Mouse (Mus musculus) adrenal gland, postnatal 36 days (tissue): ENCODE results near the gene Ppp1r18. TPM values are rescaled to one million over a fixed set of nuclear protein-coding genes. Genes with fewer than 3 reads are reported as not detected.

Experiments used
- DNase-seq, 2 experiments: peaks; one replicate each; pipeline ENCODE4 v3.0.0; 2021; ENCODE audit warnings: mixed read lengths in 1 of 2
- long read RNA-seq, 2 experiments: library from polyadenylated mRNA; stranded (forward); transcript quantifications; one replicate each; pipeline ENCODE4 v2.0.0; 2021; ENCODE audit warnings: borderline sequencing depth in 2 of 2
- total RNA-seq, 2 experiments: library from RNA; stranded (reverse); gene quantifications; 2 replicates each; pipeline ENCODE4 v1.2.3; 2021

Gene Ppp1r18
- total RNA-seq: 10 to 100 TPM; 26.1 to 35.1 TPM
- long read RNA-seq, experiment 1, transcript Ppp1r18-205 (3 exons, 3,185 nt): major isoform, 9 of 11 reads
- long read RNA-seq, experiment 1, partial matches to known transcripts: 1 of 11 reads
- long read RNA-seq, experiment 1, other reads (novel, unspliced or antisense): 1 of 11 reads
- long read RNA-seq, experiment 2, partial matches to known transcripts: 0 of 5 reads
- long read RNA-seq, experiment 2, other reads (novel, unspliced or antisense): 1 of 5 reads

DNA sequence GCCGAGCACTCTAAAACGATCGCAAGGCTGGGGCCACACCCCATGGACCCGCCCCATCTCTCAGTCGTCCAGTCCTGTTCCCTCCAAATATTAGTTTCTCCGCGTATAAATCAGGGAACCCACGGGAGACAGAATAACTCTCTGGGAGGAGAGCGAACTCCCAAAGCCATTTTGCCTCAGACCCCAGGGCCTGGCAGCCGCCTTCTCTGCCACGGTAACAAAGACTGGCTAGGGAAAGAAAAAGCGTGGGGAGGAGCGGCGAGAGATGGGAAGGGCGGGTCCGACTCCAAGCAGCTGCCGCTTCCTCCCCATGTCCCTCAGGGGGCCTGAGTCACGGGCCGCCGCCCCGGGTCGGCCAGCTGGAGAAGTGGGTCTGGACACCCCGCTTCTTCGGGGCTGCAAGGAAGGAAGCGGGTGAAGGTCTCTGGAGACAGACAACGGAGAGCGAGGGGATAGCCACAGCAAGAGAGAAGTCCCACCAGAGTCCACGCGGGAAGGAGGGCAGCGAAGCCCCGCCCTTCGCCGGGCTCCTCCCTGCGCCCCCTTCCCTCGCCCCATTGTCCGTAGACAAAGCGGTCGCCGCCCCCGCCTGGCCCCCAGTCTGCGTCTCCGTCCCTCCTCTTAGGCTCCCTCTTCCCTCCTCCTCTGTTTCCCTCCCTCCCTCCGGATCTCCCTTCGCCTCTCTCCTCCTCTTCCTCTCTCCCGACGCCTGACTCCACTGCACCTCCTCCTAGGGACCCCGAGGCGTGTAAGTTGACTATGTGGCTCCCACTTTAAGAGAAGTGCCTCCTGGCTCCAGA is at the start of gene Ppp1r18:
TSS of gene Ppp1r18 (plus strand) at position 113 of the 800 bp plus-strand sequence.
- peak; percentile 75 to 85 for DNase-seq

DNA sequence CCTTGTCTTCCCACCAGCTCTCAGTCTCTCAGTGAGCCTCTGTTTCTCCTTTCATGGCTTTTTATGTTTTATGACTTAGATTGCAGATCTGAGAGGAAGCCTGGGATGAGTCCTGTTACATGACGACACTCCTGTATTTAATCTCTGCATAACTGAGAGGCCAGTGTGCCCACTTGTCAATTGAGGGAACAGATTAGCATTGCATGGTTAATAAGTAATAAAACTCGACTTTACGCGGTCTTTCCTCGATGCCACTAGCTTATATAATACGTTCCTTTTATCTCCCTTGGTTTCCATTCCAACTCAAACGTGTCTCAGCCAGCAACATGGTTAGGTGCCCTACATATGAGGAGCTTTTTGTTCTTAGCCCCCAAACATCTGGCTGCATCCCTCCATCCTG is 49.6 kb upstream of the Ppp1r18 start:
- DNase-seq: no peak

DNA sequence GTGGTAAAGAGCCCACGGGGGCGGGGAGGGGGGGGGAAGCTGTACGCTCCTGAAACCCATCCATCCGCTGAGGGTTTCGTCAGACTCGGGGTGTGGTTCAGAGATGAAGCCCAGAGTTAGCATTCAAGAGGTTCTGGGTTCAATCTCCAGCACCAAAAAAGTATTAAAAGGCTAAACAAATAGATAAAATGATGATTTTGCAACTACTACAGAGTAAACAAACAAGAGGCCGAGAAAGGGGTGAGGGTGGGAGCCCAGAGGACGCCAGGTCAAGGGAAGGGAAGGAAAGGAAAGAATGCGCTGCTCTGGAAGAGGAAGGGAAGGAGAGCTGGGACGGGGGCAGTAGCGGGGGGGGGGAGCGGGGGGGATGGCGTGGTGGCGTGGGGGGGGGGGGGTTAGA is 48.7 kb upstream of the Ppp1r18 start:
- DNase-seq: no peak

DNA sequence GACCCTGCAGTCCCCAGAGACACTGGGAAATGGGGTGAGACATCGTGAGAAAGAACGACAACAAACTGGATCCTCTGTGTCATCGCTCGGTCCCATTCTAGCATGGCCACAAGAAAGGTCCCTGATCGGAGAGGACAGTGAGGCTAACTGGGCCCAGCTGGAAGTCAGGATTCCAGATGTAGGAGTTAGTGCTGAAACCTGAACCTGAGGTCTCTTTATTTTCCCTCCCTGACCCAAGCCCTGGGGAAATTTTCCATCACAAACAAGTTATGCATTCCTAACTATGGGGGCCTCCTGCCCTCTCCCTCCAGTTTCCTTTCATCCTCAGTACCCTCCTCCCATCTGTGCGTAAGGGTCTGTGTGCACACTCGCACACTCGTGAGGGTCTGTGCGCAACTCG is 48.2 kb upstream of the Ppp1r18 start:
- no peak for DNase-seq

DNA sequence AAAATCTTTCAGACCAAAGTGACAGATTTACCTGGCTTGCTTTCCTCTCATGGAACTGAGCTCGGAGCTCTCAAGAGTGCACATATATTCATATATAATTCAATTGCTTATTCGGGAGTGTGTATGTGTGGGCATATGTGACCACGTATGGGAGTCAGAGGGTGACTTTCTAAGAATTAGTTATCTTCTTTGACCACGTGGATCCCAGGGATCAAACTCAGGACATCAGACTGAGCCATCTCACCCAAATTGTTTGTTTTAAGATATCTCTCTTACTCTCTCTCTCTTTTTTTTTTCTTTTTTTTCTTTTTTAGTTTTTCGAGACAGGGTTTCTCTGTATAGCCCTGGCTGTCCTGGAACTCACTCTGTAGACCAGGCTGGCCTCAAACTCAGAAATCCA is 45.3 kb upstream of the Ppp1r18 start:
- no peak for DNase-seq

DNA sequence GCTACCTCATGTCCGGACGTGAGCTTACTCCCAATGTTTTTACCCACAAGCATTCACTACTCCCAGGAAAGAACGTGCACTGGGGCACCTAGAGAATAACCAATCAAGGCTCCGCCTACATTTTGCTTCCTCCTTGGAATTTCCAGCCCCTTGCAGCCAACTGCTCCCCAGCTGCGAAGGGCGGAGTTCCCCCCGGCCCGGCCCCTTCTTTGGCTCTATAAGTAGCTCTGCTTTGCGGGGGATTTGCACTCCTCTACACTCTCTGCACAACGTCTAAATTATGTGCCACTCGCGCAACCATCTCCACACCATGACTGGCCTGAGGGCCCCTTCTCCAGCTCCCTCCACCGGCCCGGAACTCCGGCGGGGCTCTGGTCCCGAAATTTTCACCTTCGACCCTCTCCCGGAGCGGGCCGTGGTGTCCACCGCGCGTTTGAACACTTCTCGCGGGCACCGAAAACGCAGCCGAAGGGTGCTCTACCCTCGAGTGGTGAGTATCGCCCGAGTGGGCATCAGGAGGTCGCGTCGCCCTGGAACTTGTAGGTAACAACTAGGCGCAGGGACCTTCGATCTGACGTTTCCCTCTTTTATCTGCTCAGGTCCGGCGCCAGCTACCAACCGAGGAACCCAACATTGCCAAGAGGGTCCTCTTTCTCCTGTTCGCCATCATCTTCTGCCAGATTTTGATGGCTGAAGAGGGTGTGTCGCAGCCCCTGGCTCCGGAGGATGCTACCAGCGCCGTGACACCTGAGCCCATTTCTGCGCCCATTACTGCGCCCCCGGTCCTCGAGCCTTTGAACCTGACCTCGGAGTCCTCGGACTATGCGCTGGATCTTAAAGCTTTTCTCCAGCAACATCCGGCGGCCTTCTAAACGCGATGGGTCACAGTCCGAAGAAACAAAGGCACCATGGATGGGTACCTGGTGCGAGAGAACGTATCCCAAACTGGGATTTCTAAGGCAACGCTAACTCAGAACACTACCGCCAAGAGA is 43.7 kb upstream of the Ppp1r18 start, which contains the start of gene Ier3:
TSS of gene Ier3 (plus strand) at position 246 of the 992 bp plus-strand sequence.
- peak; percentile 91 to 92 for DNase-seq

DNA sequence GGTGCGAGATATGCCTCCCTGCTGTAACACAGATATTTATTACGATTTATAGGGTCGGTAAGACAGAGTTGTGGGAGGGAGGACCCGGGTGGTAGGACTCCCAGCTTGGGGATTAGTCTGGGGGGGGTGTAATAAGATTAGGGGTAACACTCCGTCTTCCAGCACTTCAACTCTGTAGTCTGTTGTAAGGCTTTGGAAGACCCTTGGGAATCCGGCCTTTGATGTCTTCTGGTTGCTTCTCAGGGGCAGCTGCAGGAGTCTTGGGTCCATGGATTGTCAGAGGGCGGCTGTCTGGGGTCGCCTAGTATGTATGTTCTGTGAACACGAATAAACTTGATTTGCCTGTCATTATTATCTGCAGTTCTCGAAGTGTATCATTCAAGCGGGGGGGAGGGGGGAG is 42.8 kb upstream of the Ppp1r18 start:
- DNase-seq: no peak

DNA sequence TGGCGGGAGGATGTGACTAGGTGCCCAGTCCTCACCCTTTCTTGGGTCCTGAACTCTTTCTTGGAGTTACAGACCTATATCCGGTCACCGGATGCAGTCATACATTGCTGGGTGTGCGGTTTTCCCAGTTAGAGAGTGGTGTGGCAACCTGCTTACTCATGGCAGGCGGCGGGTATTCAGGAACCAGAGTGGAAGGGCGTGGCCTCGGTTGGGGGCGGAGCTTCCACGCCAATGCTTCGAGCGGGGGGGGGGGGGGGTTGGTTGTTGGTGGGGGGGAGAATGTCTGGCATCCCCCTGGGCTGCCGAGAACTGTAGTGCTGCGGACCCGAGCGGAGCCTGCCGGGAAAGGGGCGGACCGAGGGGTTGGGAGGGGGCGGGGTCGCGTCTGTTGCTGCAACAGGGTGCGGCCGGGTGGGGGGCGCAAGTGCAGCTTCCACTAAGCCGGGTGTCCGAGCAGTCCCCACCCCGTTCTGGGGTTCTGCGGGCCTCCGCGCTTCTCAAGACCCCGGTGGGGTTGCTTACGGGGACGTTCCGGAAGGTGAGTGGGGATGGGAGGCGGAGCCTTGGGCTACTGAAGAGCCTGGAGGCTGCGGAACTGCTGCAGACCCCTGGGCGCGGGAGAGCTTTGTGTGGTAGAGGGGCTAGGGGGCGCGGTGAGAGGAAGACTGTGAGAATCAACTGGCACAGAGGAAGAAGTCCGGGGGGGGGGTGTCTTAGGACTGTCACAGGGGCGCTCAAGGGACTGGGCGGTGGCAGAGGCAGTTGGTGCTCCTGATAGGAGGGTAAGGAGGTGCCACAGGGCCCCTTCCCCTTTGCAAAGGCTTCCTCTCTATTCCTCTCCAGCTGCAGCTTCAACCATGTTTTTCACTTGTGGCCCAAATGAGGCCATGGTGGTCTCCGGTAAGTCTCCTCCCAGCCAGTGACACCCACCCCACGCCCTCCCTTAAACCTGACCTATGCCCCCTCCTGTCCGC is 42.1 kb upstream of the Ppp1r18 start, which contains the start of gene Flot1:
TSS of gene Flot1 (plus strand) at position 267 of the 974 bp plus-strand sequence.
- peak; percentile 90 to 94 for DNase-seq

DNA sequence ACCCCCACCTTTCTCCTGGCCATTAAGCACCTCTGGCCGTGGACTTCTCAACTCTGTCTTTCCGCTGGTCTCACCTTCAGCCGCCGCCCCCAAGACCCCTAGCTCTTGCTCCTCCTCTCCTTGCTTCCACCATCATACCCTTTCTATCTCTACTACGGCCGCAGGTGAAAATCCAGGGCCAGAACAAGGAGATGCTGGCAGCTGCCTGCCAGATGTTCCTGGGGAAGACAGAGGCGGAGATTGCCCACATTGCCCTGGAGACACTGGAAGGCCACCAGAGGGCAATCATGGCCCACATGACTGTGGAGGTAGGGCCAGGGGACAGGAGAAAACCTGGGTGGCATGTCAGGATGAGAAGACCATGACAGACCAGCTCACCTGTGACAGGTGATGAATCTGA is 41.0 kb upstream of the Ppp1r18 start:
- no peak for DNase-seq

DNA sequence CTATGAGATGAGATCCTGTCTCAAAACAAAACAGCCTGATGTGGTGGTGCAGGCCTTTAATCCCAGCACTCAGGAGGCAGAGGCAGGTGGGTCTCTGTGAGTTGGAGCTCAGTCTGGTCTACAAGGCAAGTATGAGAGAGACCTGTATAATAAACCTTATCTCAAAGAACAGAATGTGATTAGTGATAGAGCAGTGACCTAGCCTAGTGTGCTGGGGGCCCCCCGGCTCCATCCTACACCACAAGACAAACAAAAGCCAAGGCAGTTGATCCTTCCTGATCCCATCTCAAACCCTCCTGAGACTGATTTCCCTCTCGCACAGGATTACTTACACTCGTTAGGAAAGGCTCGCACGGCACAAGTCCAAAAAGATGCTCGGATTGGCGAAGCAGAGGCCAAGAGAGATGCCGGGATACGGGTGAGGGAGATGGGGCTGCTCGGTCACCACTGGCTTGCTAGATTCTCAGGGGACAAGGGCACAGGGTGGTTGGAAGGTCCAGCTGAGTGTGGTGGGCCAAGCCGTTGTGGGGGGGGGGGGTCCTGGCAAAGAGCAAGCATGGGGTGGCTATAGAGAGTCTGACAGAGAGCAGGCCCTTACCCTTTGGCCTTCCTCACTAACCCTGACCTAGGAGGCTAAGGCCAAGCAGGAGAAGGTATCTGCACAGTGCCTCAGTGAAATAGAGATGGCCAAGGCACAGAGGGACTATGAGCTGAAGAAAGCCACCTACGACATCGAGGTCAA is 40.1 kb upstream of the Ppp1r18 start:
- DNase-seq: no peak

DNA sequence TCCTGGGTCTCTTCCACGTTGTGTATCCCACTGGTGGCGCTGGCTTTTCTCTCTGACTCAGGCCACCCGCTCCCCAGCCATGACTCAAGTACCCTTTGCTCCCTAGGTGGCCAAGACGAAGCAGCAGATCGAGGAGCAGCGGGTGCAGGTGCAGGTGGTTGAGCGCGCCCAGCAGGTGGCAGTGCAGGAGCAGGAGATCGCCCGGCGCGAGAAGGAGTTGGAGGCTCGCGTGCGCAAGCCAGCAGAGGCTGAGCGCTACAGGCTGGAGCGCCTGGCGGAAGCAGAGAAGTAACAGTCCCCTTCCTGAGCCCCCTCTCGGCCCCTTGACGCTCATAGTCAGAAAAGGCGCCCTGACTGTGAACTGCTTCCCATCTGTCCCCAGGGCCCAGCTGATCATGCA is 35.7 kb upstream of the Ppp1r18 start:
- peak; percentile 90 to 92 for DNase-seq

DNA sequence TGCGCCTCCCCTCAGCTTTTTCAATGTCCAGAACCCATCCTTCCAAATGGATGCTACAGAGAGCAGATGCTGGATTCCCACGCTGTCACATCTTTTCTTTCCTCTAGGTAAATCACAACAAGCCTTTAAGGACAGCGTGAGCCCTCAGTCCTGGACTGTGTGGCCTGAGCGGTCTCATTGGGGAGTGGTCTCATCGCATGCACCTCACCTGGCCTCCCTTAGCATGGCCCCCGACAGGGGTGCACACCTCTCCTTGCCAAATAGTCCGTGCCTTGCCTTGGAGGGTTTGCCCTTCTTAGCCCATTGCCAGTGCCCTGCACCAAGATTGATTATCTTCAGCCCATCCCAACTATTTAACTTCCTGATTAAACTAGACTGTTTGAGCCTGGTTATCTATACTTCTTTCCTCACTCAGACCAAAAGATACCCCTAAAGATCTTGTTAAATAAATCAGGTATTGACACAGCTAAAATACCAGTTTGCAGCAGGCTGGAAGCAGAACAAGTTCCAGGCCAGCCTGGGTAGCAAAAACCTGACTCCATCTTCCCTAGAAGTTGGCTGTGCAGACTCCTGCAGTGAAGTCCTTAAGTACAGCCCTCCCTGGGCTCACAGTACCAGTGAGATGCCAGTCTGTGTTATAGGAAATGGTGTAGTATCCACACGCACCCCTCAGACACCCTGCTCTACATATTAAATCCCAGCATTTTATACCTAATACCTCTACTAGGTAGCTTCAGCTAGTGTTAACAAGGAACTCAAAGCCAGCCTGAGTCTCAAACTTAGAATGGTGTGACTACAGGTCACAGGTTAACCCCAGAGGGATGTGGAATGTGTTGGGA is 32.8 kb upstream of the Ppp1r18 start:
- DNase-seq: no peak

DNA sequence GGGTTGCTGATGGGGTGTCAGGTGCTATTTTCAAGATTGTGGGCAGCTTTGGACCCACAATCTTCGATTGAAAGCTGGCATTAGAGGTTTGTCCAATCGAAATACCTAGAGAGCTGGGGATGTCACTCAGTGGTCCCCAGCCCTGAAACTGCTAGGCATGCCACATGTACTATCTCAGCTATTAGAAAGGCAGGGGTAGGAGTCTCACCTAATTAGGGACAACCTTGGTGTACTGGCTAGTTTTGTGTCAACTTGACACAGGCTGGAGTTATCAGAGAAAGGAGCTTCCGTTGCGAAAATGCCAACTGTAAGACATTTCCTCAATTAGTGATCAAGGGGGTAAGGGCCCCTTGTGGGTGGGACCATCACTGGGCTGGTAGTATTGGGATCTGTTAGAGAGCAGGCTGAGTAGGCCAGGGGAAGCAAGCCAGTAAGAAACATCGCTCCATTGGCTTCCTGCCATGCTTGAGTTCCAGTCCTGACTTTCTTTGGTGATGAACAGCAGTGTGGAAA is 32.1 kb upstream of the Ppp1r18 start:
- no peak for DNase-seq

DNA sequence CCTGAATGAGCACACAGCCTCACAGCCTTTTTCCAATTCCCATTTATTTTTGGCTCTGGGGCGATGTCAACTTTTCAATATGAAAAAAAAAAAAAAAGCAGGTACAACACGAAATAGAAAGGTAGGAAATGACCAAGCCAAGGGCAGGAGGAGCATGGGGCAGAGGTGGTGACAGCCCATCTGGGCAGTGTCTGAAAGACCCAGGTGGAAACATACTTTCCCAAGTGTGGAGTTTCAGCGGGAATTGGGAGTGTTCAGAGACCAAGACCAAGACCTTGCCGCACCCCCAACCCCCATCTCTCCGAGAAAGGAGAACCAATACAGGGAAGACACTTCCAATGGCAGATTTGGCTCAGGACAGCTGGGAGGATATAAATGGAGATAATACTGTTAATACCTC is 31.5 kb upstream of the Ppp1r18 start:
- no peak for DNase-seq

DNA sequence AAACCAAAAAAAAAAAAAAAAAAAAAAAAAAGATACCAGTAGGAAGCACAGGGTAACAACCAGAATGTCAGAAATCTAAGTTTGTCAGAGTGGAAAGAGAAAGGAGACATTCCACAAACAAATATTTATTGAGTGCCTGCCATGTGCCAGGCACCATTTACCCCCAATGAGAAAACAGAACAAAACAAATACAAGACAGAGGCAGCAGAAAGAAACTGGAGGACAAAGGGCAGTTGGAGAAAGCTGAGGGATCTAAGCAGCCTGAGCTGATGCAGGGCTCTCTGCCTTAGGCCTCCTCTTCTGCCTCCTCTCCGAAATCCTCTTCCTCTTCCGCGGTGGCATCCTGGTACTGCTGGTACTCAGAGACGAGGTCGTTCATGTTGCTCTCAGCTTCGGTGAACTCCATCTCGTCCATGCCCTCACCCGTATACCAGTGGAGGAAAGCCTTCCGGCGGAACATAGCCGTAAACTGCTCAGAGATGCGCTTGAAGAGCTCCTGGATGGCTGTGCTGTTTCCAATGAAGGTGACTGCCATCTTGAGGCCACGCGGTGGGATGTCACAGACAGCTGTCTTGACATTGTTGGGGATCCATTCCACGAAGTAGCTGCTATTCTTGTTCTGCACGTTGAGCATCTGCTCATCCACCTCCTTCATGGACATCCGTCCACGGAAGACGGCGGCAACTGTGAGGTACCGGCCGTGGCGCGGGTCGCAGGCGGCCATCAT is 30.5 kb upstream of the Ppp1r18 start:
- DNase-seq: no peak

DNA sequence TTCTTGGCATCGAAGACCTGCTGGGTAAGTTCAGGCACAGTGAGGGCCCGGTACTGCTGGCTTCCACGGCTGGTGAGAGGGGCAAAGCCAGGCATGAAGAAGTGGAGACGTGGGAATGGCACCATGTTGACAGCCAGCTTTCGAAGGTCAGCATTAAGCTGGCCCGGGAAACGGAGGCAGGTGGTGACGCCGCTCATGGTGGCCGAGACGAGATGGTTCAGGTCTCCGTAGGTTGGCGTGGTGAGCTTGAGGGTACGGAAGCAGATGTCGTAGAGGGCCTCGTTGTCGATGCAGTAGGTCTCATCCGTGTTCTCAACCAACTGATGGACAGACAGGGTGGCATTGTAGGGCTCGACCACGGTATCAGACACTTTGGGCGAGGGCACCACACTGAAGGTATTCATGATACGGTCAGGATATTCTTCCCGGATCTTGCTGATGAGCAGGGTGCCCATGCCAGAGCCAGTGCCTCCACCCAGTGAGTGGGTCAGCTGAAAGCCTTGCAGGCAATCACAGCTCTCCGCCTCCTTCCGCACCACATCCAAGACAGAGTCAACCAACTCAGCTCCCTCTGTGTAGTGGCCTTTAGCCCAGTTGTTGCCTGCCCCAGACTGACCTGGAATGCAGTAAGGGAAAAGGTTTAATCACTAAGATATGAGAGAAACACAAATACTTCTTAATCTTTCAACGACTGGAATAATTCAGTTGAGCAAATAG is 29.8 kb upstream of the Ppp1r18 start:
- no peak for DNase-seq

DNA sequence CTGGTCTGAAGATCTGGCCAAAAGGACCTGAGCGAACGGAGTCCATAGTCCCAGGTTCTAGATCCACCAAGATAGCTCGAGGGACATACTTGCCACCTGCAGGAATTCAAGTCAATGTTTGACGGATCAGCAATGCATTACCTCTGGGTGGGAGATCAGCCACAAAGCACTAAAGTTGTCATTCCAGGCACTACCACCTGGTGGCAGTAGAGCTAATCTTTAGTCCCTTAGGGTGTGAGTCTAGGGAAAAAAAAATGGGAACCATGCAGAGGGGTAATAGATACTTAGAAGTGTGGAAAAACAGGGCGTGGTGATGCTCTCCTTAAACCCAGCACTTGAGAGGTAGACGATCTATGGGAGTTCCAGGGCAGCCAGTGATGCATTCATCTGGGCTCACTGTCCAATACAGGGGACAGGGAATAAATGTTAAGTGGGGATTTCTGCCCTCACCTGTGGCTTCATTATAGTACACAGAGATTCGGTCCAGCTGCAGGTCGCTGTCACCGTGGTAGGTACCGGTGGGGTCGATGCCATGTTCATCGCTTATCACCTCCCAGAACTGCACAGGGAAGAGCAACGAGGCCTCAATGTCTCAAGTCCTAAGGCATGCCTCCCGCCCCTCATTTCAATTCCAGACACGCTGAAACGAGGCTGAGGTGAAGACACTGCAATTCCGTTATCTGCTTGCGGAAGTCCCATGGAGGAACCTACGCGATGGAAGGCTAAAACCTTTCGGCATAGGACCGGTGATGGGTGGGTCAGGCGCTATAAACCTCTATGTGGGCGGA is 29.0 kb upstream of the Ppp1r18 start:
- DNase-seq: peak; percentile 80 to 82
